Mouse (Mus musculus): ENCODE measurements around the gene Lca5.

Lca5 gene

GRCm38 (mm10) chr9:83389570-83389969, 51.4 kb downstream of the Lca5 start:
- DNase-seq (ENCODE audit: low read depth, low spot score), result no peak

GRCm38 (mm10) chr9:83386264-83386855, 54.6 kb downstream of the Lca5 start:
- no peak for DNase-seq (ENCODE audit: low read depth, low spot score)

GRCm38 (mm10) chr9:83385301-83385700, 55.6 kb downstream of the Lca5 start:
- no peak for DNase-seq (ENCODE audit: low read depth, low spot score)

GRCm38 (mm10) chr9:83383235-83383634, 57.7 kb downstream of the Lca5 start:
- DNase-seq (ENCODE audit: low read depth, low spot score), result no peak

- DNase-seq (ENCODE audit: low read depth, low spot score), result no peak
These were observed 58.2 kb downstream of the Lca5 start for GRCm38 (mm10) chr9:83382775-83383174.

GRCm38 (mm10) chr9:83381317-83381716, 59.6 kb downstream of the Lca5 start:
- no peak for DNase-seq (ENCODE audit: low read depth, low spot score)

- no peak for DNase-seq (ENCODE audit: low read depth, low spot score)
These were observed 61.3 kb downstream of the Lca5 start for GRCm38 (mm10) chr9:83379661-83380060.

- DNase-seq (ENCODE audit: low read depth, low spot score), result no peak
These were observed 63.8 kb downstream of the Lca5 start for GRCm38 (mm10) chr9:83377132-83377531.

- no peak for DNase-seq (ENCODE audit: low read depth, low spot score)
These were observed 65.3 kb downstream of the Lca5 start for GRCm38 (mm10) chr9:83375522-83376176.

GRCm38 (mm10) chr9:83370907-83371306, 70.0 kb downstream of the Lca5 start:
- DNase-seq (ENCODE audit: low read depth, low spot score), result no peak

- DNase-seq (ENCODE audit: low read depth, low spot score), result no peak
These were observed 72.7 kb downstream of the Lca5 start for GRCm38 (mm10) chr9:83368234-83368633.

- no peak for DNase-seq (ENCODE audit: low read depth, low spot score)
These were observed 85.1 kb downstream of the Lca5 start for GRCm38 (mm10) chr9:83355802-83356201.

- no peak for DNase-seq (ENCODE audit: low read depth, low spot score)
These were observed 87.6 kb downstream of the Lca5 start for GRCm38 (mm10) chr9:83353316-83353715.

GRCm38 (mm10) chr9:83351171-83351570, 89.8 kb downstream of the Lca5 start:
- DNase-seq (ENCODE audit: low read depth, low spot score), result no peak

GRCm38 (mm10) chr9:83350613-83351012, 90.3 kb downstream of the Lca5 start:
- DNase-seq (ENCODE audit: low read depth, low spot score), result no peak

GRCm38 (mm10) chr9:83349905-83350304, 91.0 kb downstream of the Lca5 start:
- no peak for DNase-seq (ENCODE audit: low read depth, low spot score)

GRCm38 (mm10) chr9:83349504-83349903, 91.4 kb downstream of the Lca5 start:
- no peak for DNase-seq (ENCODE audit: low read depth, low spot score)

- DNase-seq (ENCODE audit: low read depth, low spot score), result no peak
These were observed 93.4 kb downstream of the Lca5 start for GRCm38 (mm10) chr9:83347521-83347920.

- no peak for DNase-seq (ENCODE audit: low read depth, low spot score)
These were observed 98.2 kb downstream of the Lca5 start for GRCm38 (mm10) chr9:83342491-83343370.
